Mouse (Mus musculus): ENCODE results near the gene Trim46.

The Trim46 gene

GRCm38 (mm10) chr3:89213803-89214530, 32.1 kb downstream of the Trim46 start:
- in situ Hi-C loops (cut with MboI, MseI) = no loop called here

- in situ Hi-C loops (cut with MboI, MseI) = no loop called here
Observed at GRCm38 (mm10) chr3:89210731-89211130, 35.4 kb downstream of the Trim46 start.

GRCm38 (mm10) chr3:89210162-89210561, 35.9 kb downstream of the Trim46 start:
- in situ Hi-C loops (cut with MboI, MseI) = no loop called here

GRCm38 (mm10) chr3:89209731-89210130, 36.4 kb downstream of the Trim46 start:
- in situ Hi-C loops (cut with MboI, MseI) = no loop called here

GRCm38 (mm10) chr3:89208736-89209135, 37.4 kb downstream of the Trim46 start:
- in situ Hi-C loops (cut with MboI, MseI) = no loop called here

GRCm38 (mm10) chr3:89208075-89208657, 37.9 kb downstream of the Trim46 start:
- in situ Hi-C loops (cut with MboI, MseI) = no loop called here

GRCm38 (mm10) chr3:89206695-89207094, 39.4 kb downstream of the Trim46 start:
- in situ Hi-C loops (cut with MboI, MseI) = no loop called here

GRCm38 (mm10) chr3:89206079-89206478, 40.0 kb downstream of the Trim46 start:
- in situ Hi-C loops (cut with MboI, MseI) = no loop called here

- in situ Hi-C loops (cut with MboI, MseI) = no loop called here
Observed at GRCm38 (mm10) chr3:89203142-89203514, 43.0 kb downstream of the Trim46 start.

GRCm38 (mm10) chr3:89202253-89203141, 43.6 kb downstream of the Trim46 start, which contains the start of gene Gba:
Gene Gba, plus strand, starts transcription at chr3:89202928.
- in situ Hi-C loops (cut with MboI, MseI) = no loop called here

GRCm38 (mm10) chr3:89199839-89200238, 46.3 kb downstream of the Trim46 start:
- in situ Hi-C loops (cut with MboI, MseI) = no loop called here

GRCm38 (mm10) chr3:89195979-89196877, 49.9 kb downstream of the Trim46 start:
- in situ Hi-C loops (cut with MboI, MseI) = no loop called here

GRCm38 (mm10) chr3:89193853-89194252, 52.3 kb downstream of the Trim46 start:
- in situ Hi-C loops (cut with MboI, MseI) = no loop called here

GRCm38 (mm10) chr3:89193351-89193750, 52.8 kb downstream of the Trim46 start:
- in situ Hi-C loops (cut with MboI, MseI) = no loop called here

- in situ Hi-C loops (cut with MboI, MseI) = no loop called here
Observed at GRCm38 (mm10) chr3:89190436-89190835, 55.7 kb downstream of the Trim46 start.

GRCm38 (mm10) chr3:89188478-89188875, 57.6 kb downstream of the Trim46 start:
- in situ Hi-C loops (cut with MboI, MseI) = no loop called here

- in situ Hi-C loops (cut with MboI, MseI) = no loop called here
Observed at GRCm38 (mm10) chr3:89187690-89188477, 58.2 kb downstream of the Trim46 start.

GRCm38 (mm10) chr3:89187197-89187596, 58.9 kb downstream of the Trim46 start:
- in situ Hi-C loops (cut with MboI, MseI) = no loop called here

All from T-helper 17 cell (primary cell).